Mouse (Mus musculus) liver, embryonic 14.5 days (tissue): ENCODE results near the gene Zbtb43. TPM values are rescaled to one million over a fixed set of nuclear protein-coding genes. Genes with fewer than 3 reads are reported as not detected.

Experiments
- ATAC-seq: fragments of 200-750 bp; cut with Nextera tagmentation; 2 replicates; pipeline ENCODE4 v1.8.0; 2017; ENCODE audit warnings: moderate number of reproducible peaks, mild to moderate bottlenecking, moderate library complexity; ENCODE audit not compliant: insufficient read depth
- DNase-seq, 3 experiments: peaks; one replicate each; pipeline ENCODE4 v3.0.0-alpha.2; 2012 to 2013; ENCODE audit warnings: low read depth in 3 of 3, low spot score in 3 of 3
- H3K27ac ChIP-seq: fragments of 300-500 bp; sonication (generic); 2 replicates; pipeline ENCODE4 v1.5.1; 2014; ENCODE audit warnings: moderate library complexity, mild to moderate bottlenecking, control low read depth, inconsistent platforms
- H3K27me3 ChIP-seq: fragments of 300-500 bp; sonication (generic); 2 replicates; pipeline ENCODE4 v1.6.1; 2014; ENCODE audit warnings: mild to moderate bottlenecking, low read length, moderate library complexity; ENCODE audit not compliant: control insufficient read depth, insufficient read depth
- H3K36me3 ChIP-seq: fragments of 300-500 bp; sonication (generic); replicated peaks from 2 replicates; pipeline ENCODE4 v1.6.1; 2014; ENCODE audit warnings: low read depth; ENCODE audit not compliant: control insufficient read depth, insufficient read depth
- H3K4me1 ChIP-seq, 2 experiments: fragments of 200-500 bp in 1 of 2; fragments of 300-500 bp in 1 of 2; sonication (generic) in 1 of 2; replicated peaks; 2 replicates each; pipeline ENCODE4 v1.6.1; 2012 to 2014; ENCODE audit warnings: antibody characterized with exemption in 1 of 2, inconsistent platforms in 1 of 2, low read length in 1 of 2; ENCODE audit not compliant: control insufficient read depth in 2 of 2, insufficient read depth in 2 of 2
- H3K4me2 ChIP-seq: fragments of 300-500 bp; sonication (generic); 2 replicates; pipeline ENCODE4 v1.6.1; 2014; ENCODE audit warnings: low read depth, mild to moderate bottlenecking, control low read depth, moderate library complexity
- H3K4me3 ChIP-seq, 2 experiments: fragments of 200-500 bp in 1 of 2; fragments of 300-500 bp in 1 of 2; sonication (generic) in 1 of 2; 2 replicates each; pipeline ENCODE4 v1.5.1; 2012 to 2014; ENCODE audit warnings: low read depth in 2 of 2, low read length in 2 of 2, mild to moderate bottlenecking in 2 of 2, control low read depth in 1 of 2, inconsistent platforms in 1 of 2, moderate library complexity in 1 of 2; ENCODE audit not compliant: insufficient read depth in 1 of 2
- H3K9ac ChIP-seq: fragments of 300-500 bp; sonication (generic); replicated peaks from 2 replicates; pipeline ENCODE4 v1.6.1; 2014; ENCODE audit warnings: mild to moderate bottlenecking, control low read depth, moderate library complexity
- H3K9me3 ChIP-seq: fragments of 300-500 bp; sonication (generic); 2 replicates; pipeline ENCODE4 v1.6.1; 2016; ENCODE audit warnings: low read length, mixed read lengths; ENCODE audit not compliant: control insufficient read depth
- CTCF ChIP-seq: IDR thresholded peaks from 2 replicates; pipeline ENCODE4 v1.5.1; 2016; ENCODE audit warnings: antibody characterized with exemption, low read depth, control low read depth
- EP300 ChIP-seq: IDR thresholded peaks from 2 replicates; pipeline ENCODE4 v1.6.1; 2016; ENCODE audit warnings: antibody characterized with exemption, low read depth
- WGBS: fragments of 180-500 bp; shearing (Covaris S2); extraction: QIAGEN DNeasy Blood & Tissue Kit; methylation state at CpG from one replicate; pipeline ENCODE4 v1.1.7; 2014; ENCODE audit not compliant: insufficient replicate concordance; 5-methylcytosine and 5-hydroxymethylcytosine counted together
- polyA plus RNA-seq, 2 experiments: library from polyadenylated mRNA; depleted of rRNA in 1 of 2; stranded (reverse) in 1 of 2; unstranded in 1 of 2; fragments of >200 nt; fragmentation: Nextera tagmentation in 1 of 2; extraction: Ambion mirVana in 1 of 2; gene quantifications; 2 replicates each; pipeline versions ENCODE4 v1.2.1 to v1.2.3; 2012 to 2014

Gene Zbtb43
- polyA plus RNA-seq, 2 experiments = 3.8 to 6.1 TPM

DNA sequence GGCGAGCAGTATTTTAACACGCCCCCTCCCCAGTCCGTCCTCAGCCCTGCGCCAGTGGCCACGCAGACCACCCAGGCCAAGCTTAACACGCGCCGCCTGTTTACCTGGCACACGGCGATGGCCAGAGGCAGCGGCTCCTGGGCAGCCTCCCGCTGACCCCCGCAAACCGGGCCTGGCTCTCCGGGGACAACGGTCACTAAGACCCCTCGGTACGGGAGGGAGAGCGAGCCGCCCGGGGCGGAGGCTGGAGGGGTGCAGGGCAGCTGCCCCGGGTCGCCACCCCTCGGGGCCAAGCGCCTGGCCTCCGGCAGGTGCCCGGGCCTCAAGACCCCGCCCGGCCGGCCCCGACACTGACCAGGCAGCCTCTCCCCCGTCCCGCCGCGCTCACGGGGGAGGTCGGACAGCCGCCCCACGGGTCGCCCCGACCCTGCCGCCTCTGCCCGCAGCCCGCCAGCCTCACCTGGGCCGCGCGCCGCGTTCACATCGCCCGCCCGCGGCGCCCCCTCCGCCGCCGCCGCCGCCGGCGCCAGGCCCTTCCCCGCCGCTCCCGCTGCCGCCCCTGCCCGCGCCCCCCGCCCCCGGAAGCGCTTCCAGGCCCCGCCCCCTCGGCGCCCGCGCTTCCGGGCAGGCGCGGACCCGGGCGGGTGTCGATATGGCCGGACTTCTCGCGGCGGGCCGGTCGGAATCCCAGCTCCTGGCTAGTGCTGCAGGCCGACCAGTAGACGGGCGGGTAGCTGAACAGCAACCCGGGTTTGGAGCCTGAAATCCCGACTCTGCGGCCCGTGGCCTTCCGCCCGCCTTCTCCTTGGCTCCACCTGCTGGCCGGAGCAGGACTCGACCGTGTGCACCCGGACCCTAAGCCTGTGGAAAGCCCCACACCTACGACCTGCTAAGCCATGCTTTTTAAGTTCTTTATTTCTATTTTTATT is 37.3 kb downstream of the Zbtb43 start, which contains the start of gene Zbtb34:
Gene Zbtb34 (minus strand): TSS at position 554 of the 929 bp plus-strand sequence.
- under 1% methylated on average over 95 of the region's 102 CpGs for WGBS
- Histone ChIP-seq H3K4me3 (peak within 1 kb of the TSS; percentile 78 to 98), H3K27ac (peak within 1 kb of the TSS; percentile 56), H3K9ac (peak within 1 kb of the TSS; percentile 93), H3K4me2 (peak within 1 kb of the TSS; percentile 87), H3K9me3 (no peaks in the 10 kb centered on the region), H3K27me3 (no peaks in the 10 kb centered on the region), H3K36me3 (no peaks in the 10 kb centered on the region), H3K4me1 (peaks cover 3 to 16% of the 10 kb centered on the region in 2 experiments)
- DNase-seq (peak; percentile 28 to 41 (median 36)), ATAC-seq (peak; percentile 76)
- TF ChIP-seq CTCF (peak; percentile 95), EP300 (no peak)

DNA sequence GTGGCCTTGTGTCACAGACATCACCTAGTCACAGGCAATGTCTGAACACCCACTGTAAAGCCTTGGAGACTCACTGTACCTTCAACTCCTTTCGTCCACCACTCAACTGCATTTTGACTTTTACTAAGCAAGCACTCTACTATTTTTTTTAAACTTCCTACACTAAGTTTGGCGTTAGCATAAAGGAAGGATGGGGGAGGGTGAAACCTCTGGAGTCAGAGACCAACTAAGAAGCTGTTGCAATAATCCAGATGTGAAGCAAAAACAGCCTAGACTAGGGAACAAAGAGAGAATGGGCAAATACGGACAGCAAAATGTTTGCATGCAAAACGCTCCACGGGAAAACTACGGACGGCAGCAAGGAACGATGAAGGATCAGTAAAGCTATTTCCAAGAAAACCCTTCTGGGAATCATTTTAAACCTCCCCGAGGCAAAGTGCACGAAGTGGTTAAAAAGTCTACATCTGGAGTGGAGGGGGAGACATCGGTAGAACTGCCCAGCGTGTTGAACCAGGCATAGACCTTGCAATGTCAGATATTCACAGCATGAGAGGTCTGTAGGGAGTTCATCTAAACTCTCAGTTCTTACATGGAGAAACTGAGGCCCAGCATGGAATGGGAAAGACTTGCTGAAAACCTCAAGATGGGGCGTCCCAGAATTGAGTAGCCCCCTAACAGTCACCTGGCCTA is 38.1 kb downstream of the Zbtb43 start:
- H3K36me3 ChIP-seq = no peaks in the 10 kb centered on the region
- H3K27ac ChIP-seq = peak overlapping the region; percentile 56
- H3K27me3 ChIP-seq = no peaks in the 10 kb centered on the region
- ATAC-seq (no peak), DNase-seq (no peak)
- H3K9me3 ChIP-seq = no peaks in the 10 kb centered on the region
- WGBS = 4% methylated on average over 13 of the region's 13 CpGs
- peaks cover 3 to 16% of the 10 kb centered on the region in 2 experiments for H3K4me1 ChIP-seq
- TF ChIP-seq CTCF = no peak
- TF ChIP-seq EP300 = no peak
- H3K9ac ChIP-seq = peak overlapping the region; percentile 93
- H3K4me3 ChIP-seq = peak overlapping the region; percentile 78 to 98
- H3K4me2 ChIP-seq = peak overlapping the region; percentile 87

DNA sequence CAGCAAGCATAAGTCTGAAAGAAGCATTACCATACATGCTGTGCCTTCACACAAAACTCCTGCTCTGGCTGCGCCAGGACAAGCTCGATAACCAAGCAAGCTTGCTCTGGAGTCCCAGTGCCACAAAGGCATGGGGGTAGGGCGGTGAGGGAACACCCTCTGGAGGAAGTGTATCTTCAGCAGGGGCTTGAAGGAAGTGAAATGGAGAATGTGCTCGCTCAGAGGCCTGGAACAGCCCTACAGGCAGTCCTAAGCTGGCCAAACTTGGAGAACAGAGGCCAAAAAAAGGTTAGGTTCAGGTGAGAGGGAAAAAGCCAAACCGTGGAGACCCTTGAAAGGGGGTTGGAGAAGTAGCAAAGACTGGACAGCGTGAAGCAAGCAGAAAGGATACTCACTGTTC is 39.0 kb downstream of the Zbtb43 start:
- H3K4me2 ChIP-seq = peak overlapping the region; percentile 87
- ATAC-seq = peak; percentile 38; the same call in 1 of the 2 replicates
- peak overlapping the region; percentile 56 for H3K27ac ChIP-seq
- peaks cover 3 to 16% of the 10 kb centered on the region in 2 experiments for H3K4me1 ChIP-seq
- DNase-seq = peak; percentile 23 to 31 (median 29)
- WGBS = 9% methylated on average over 6 of the region's 6 CpGs
- H3K36me3 ChIP-seq = no peaks in the 10 kb centered on the region
- H3K4me3 ChIP-seq = peak overlapping the region; percentile 36 to 98
- TF ChIP-seq CTCF (no peak), EP300 (no peak)
- H3K9ac ChIP-seq = peak overlapping the region; percentile 93
- no peaks in the 10 kb centered on the region for H3K9me3 ChIP-seq
- H3K27me3 ChIP-seq = no peaks in the 10 kb centered on the region

DNA sequence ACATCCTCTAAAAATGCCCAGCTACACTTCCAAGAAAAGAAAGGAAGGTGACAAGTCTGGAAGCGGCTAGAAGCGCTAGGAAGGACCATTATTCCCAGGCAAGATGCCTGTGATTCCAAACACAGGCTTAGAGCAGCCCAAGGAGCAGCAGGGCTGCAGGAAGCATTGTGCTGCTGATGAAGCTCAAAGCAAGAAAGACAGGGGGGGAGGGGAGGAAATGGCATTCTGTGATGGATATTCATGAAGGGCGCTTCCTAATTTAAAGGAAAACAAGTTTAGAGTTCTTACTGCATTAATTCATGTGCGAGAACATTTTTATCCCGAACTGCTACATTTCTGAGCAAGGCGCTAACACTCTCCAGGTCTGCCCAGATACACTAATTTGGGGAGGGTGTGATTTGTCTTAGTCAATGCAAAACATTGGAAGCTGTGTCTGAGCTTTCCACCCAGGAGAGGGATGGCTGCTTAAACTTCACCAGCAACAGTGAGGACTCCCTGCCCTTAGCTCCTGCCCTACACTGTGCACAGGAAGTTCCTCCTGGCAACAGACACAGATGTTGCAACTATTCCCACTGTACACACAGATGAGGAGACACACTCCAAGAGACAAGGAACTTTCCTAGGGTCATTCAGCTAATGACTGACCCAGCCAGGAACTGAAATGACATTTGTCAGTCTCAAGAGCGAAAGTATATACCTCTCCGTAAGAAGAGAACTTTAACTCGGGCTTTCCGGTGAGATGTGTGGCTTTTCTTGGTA is 41.5 kb downstream of the Zbtb43 start:
- peaks cover 3% of the 10 kb centered on the region; the same call in 1 of the 2 replicates for H3K36me3 ChIP-seq
- H3K4me3 ChIP-seq = no peak overlapping the region
- DNase-seq = no peak
- H3K27ac ChIP-seq = no peak overlapping the region
- ATAC-seq = no peak
- no peak overlapping the region for H3K4me2 ChIP-seq
- H3K27me3 ChIP-seq = no peaks in the 10 kb centered on the region
- WGBS = 83% methylated on average over 10 of the region's 10 CpGs
- peaks cover 3 to 16% of the 10 kb centered on the region in 2 experiments for H3K4me1 ChIP-seq
- no peaks in the 10 kb centered on the region for H3K9me3 ChIP-seq
- TF ChIP-seq EP300 (no peak), CTCF (no peak)
- no peak overlapping the region for H3K9ac ChIP-seq
